Comparison of ENCODE assay signal across 18 mouse cellular contexts in genomic region chr2:9886921-9887610, GRCm38 (mm10). TPM values are rescaled to one million over a fixed set of nuclear protein-coding genes. Genes with fewer than 3 reads are reported as not detected.
DNase-seq lines count a peak whose midpoint lies in the region; ATAC-seq lines count a peak whose summit lies in the region.
"Had no signal": no experiment of that assay in that cellular context is flagged by ENCODE, and none has a peak within 500 bp of the region (broad histone marks: within the 10 kb centered on the region; RNA-seq: fewer than 3 reads in every experiment).

No protein-coding gene starts in this region.

- no peak overlapping the region for H3K27ac ChIP-seq in neural tube, embryonic 15.5 days (replicated peaks)
- H3K27ac ChIP-seq in midbrain, embryonic 11.5 days (ENCODE audit: low read depth, low read length): no peak overlapping the region
- no peak overlapping the region for H3K27ac ChIP-seq in neural tube, embryonic 13.5 days (replicated peaks)

- H3K9me3 ChIP-seq in neural tube, embryonic 15.5 days (replicated peaks): no peaks in the 10 kb centered on the region
- H3K9me3 ChIP-seq in midbrain, embryonic 11.5 days (ENCODE audit: control insufficient read depth, low read length): no peaks in the 10 kb centered on the region
- H3K9me3 ChIP-seq in neural tube, embryonic 13.5 days: no peaks in the 10 kb centered on the region

- no peak overlapping the region for H3K9ac ChIP-seq in neural tube, embryonic 15.5 days (replicated peaks)
- peak overlapping the region; percentile 33; the same call in 1 of the 2 replicates for H3K9ac ChIP-seq in midbrain, embryonic 11.5 days (ENCODE audit: low read length)
- no peak overlapping the region for H3K9ac ChIP-seq in neural tube, embryonic 13.5 days
- H3K9ac ChIP-seq: liver, postnatal 0 days had no signal

- peaks cover 14% of the 10 kb centered on the region for H3K4me1 ChIP-seq in neural tube, embryonic 15.5 days
- peaks cover 12% of the 10 kb centered on the region for H3K4me1 ChIP-seq in midbrain, embryonic 11.5 days (ENCODE audit: control insufficient read depth, insufficient read depth, low read length)
- H3K4me1 ChIP-seq in neural tube, embryonic 13.5 days (replicated peaks): peaks cover 22% of the 10 kb centered on the region

- no peak overlapping the region for H3K4me2 ChIP-seq in neural tube, embryonic 15.5 days
- no peak overlapping the region for H3K4me2 ChIP-seq in midbrain, embryonic 11.5 days
- no peak overlapping the region for H3K4me2 ChIP-seq in neural tube, embryonic 13.5 days

- H3K27me3 ChIP-seq in neural tube, embryonic 15.5 days (replicated peaks): peaks cover 81% of the 10 kb centered on the region
- H3K27me3 ChIP-seq in midbrain, embryonic 11.5 days (ENCODE audit: control insufficient read depth, insufficient read depth, low read length): peaks cover 88% of the 10 kb centered on the region
- H3K27me3 ChIP-seq in neural tube, embryonic 13.5 days: peaks cover 91% of the 10 kb centered on the region

- no peak overlapping the region for H3K4me3 ChIP-seq in neural tube, embryonic 15.5 days (replicated peaks)
- H3K4me3 ChIP-seq in midbrain, embryonic 11.5 days (ENCODE audit: low read depth, low read length): peak overlapping the region; percentile 20
- H3K4me3 ChIP-seq in neural tube, embryonic 13.5 days: peak overlapping the region; percentile 3; the same call in 1 of the 2 replicates

- ATAC-seq in neural tube, embryonic 15.5 days (ENCODE audit: low FRiP score): no peak
- no peak for ATAC-seq in midbrain, embryonic 11.5 days (ENCODE audit: low FRiP score)
- ATAC-seq in neural tube, embryonic 13.5 days (ENCODE audit: low read depth): no peak
- ATAC-seq: liver, postnatal 0 days had no signal

- H3K36me3 ChIP-seq in neural tube, embryonic 15.5 days: no peaks in the 10 kb centered on the region
- no peaks in the 10 kb centered on the region for H3K36me3 ChIP-seq in midbrain, embryonic 11.5 days (ENCODE audit: control insufficient read depth, insufficient read depth, low read length)
- H3K36me3 ChIP-seq in neural tube, embryonic 13.5 days: no peaks in the 10 kb centered on the region

- WGBS in neural tube, embryonic 15.5 days: 1% methylated on average over 7 of the region's 7 CpGs
- 3% methylated on average over 7 of the region's 7 CpGs for whole genome bisulfite sequencing in midbrain, embryonic 11.5 days
- 3% methylated on average over 7 of the region's 7 CpGs for WGBS in neural tube, embryonic 13.5 days

- DNase-seq in embryo, embryonic 11 days: peak; percentile 9
- DNase-seq in embryo, embryonic 10.5 days (ENCODE audit: low spot score): no peak
- peak; percentile 35 for DNase-seq in neural tube, embryonic 10.5 days (ENCODE audit: extremely low spot score, low spot score)
- DNase-seq in midbrain, embryonic 11.5 days (ENCODE audit: low spot score, missing footprints): peak; percentile 92
- no peak for DNase-seq in frontal cortex, postnatal 36 days (ENCODE audit: low spot score in 2 of 2)
- DNase-seq in adrenal gland, adult 8-10 months: no peak
- DNase-seq: adrenal gland, postnatal 36 days; cerebellum, adult 9-11 months; liver, postnatal 0 days; lung, postnatal 36 days had no signal

RNA-seq across cellular contexts. Expression of gene 9230102O04Rik, which starts 2.3 kb away (rescaled TPM):
- 0.49 TPM in 1 of 2 replicates, not detected in the other for polyA plus RNA-seq in neural tube, embryonic 15.5 days (2015; fragmentation: Nextera tagmentation; extraction: Ambion mirVana)
- polyA plus RNA-seq in midbrain, embryonic 11.5 days (2014; fragmentation: Nextera tagmentation; extraction: Ambion mirVana): 1.4 and 1.6 TPM in 2 replicates
- 1.1 TPM in 1 of 2 replicates, not detected in the other for polyA plus RNA-seq in neural tube, embryonic 13.5 days (2015; fragmentation: Nextera tagmentation; extraction: Ambion mirVana)
- total RNA-seq in adrenal gland, adult 8-10 months (2022): not detected
- total RNA-seq: adrenal gland, postnatal 36 days; layer of hippocampus, adult 18-20 months; monocyte, adult 5-6 weeks had no signal
- polyA plus RNA-seq: heart, embryonic 14.5 days; intestine, embryonic 14.5 days; limb, embryonic 14.5 days; liver, postnatal 0 days; testis, adult 2 months had no signal

RNA-seq across cellular contexts. Expression of gene Gata3, which starts 2.8 kb away (rescaled TPM):
- 15.6 and 16.0 TPM in 2 replicates for polyA plus RNA-seq in neural tube, embryonic 15.5 days (2015; fragmentation: Nextera tagmentation; extraction: Ambion mirVana)
- 34.1 and 34.8 TPM in 2 replicates for polyA plus RNA-seq in midbrain, embryonic 11.5 days (2014; fragmentation: Nextera tagmentation; extraction: Ambion mirVana)
- 10.1 and 12.4 TPM in 2 replicates for polyA plus RNA-seq in neural tube, embryonic 13.5 days (2015; fragmentation: Nextera tagmentation; extraction: Ambion mirVana)
- total RNA-seq in adrenal gland, adult 8-10 months (2022): 10 to 100 TPM; 22.3 to 43.4 (median 32.2) TPM
- total RNA-seq: layer of hippocampus, adult 18-20 months had no signal

RNA-seq across cellular contexts. Expression of gene 4930412O13Rik, which starts 6.0 kb away (rescaled TPM):
- polyA plus RNA-seq in neural tube, embryonic 15.5 days (2015; fragmentation: Nextera tagmentation; extraction: Ambion mirVana): 0.23 TPM in 1 of 2 replicates, not detected in the other
- polyA plus RNA-seq in midbrain, embryonic 11.5 days (2014; fragmentation: Nextera tagmentation; extraction: Ambion mirVana): 0.20 and 1.2 TPM in 2 replicates
- polyA plus RNA-seq in neural tube, embryonic 13.5 days (2015; fragmentation: Nextera tagmentation; extraction: Ambion mirVana): 0.29 TPM in 1 of 2 replicates, not detected in the other
- 1 to 10 TPM in 3 of 4 experiments, under 1 TPM in 1; 0.78 to 3.3 (median 2.8) TPM for total RNA-seq in adrenal gland, adult 8-10 months (2022)
- total RNA-seq: layer of hippocampus, adult 18-20 months; monocyte, adult 5-6 weeks had no signal
- polyA plus RNA-seq: intestine, embryonic 14.5 days; liver, postnatal 0 days had no signal

Comparison
In these comparisons a context has a peak if more than half of its experiments do, and no peak if none do; other contexts are left out.
1. DNase-seq: peak in embryo, embryonic 11 days (single experiment), neural tube, embryonic 10.5 days (single experiment) and midbrain, embryonic 11.5 days (single experiment); none in embryo, embryonic 10.5 days (single experiment), frontal cortex, postnatal 36 days (0 of 2) and adrenal gland, adult 8-10 months (single experiment).